ENCODE assay signal across 8 mouse cellular contexts in the genomic region with DNA sequence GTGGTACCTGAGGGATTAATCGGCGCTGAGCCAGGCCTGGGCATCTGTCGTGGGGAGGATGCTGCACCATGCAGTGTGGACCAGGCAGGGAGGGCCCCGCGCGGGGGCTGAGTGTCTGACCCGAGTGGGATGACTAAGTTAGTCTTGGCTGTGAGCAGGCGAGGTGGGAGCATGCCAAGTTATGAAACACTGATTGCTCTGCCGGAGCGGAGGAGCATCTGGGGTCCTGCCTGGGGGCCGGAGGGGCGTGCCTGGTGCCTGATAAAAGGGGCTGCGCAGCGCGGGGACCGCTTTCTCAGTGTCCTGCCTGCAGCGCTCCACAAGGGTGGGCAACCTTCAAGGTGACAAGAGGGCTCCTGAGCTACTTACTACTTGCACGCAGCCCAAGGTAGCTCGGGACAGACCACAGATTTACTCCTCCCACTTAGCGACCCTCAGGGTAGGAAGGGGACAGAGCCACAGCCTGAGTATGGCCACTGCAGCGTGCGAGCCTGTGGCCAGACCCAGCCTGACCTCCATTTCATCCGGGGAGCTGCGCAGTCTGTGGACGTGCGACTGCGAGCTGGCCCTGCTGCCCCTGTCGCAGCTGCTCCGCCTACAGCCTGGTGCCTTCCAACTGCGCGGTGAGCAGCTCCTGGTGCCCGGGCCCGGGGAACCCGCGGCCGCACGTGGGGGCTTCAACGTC. TPM values are rescaled to one million over a fixed set of nuclear protein-coding genes. Genes with fewer than 3 reads are reported as not detected.
DNase-seq lines count a peak whose midpoint lies in the region; ATAC-seq lines count a peak whose summit lies in the region.

A gene (plus strand): TSS at position 241 of the 685 bp plus-strand sequence.

- ATAC-seq in hindbrain, embryonic 13.5 days (ENCODE audit: low FRiP score): peak; percentile 75

- intact Hi-C loops in left cerebral cortex, postnatal 10 days (cut with DNase I): no loop called here

- peak within 1 kb of the TSS; percentile 31 for H3K4me3 ChIP-seq in hindbrain, embryonic 13.5 days

- peak within 1 kb of the TSS; percentile 67 for H3K9ac ChIP-seq in hindbrain, embryonic 13.5 days

- WGBS in hindbrain, embryonic 13.5 days: 3% methylated on average over 38 of the region's 38 CpGs

- peaks cover 17% of the 10 kb centered on the region for H3K27me3 ChIP-seq in hindbrain, embryonic 13.5 days

- no peaks in the 10 kb centered on the region for H3K36me3 ChIP-seq in hindbrain, embryonic 13.5 days

- H3K4me2 ChIP-seq in hindbrain, embryonic 13.5 days: peak within 1 kb of the TSS; percentile 56

- peak; percentile 18 for DNase-seq in ZHBTc4 (ENCODE audit: low read depth, low spot score)
- DNase-seq in cerebellum, postnatal 36 days: peak; percentile 72 to 74
- DNase-seq in gastrocnemius, adult 8-10 months (ENCODE audit: low spot score in 2 of 2): peak; percentile 83 to 88
- DNase-seq in left cerebral cortex, postnatal 10 days (ENCODE audit: extremely low spot score in 1 of 2, low spot score in 2 of 2): peak; percentile 27 to 79
- peak; percentile 59 to 77 for DNase-seq in lung, postnatal 4 days
- peak; percentile 56 for DNase-seq in right cerebral cortex, postnatal 25 days
- no peak for DNase-seq in spleen, postnatal 10 days (ENCODE audit: low spot score in 2 of 2)

- H3K4me1 ChIP-seq in hindbrain, embryonic 13.5 days (replicated peaks): peaks cover 17% of the 10 kb centered on the region

- peak within 1 kb of the TSS; percentile 77 for H3K27ac ChIP-seq in hindbrain, embryonic 13.5 days

- no peaks in the 10 kb centered on the region for H3K9me3 ChIP-seq in hindbrain, embryonic 13.5 days

RNA-seq across cellular contexts. Expression of the gene that starts here (rescaled TPM):
- 10 to 100 TPM in 2 of 4 experiments, 1 to 10 TPM in 2; 6.8 to 11.4 (median 9.4) TPM for total RNA-seq in gastrocnemius, adult 8-10 months (2022)
- 2.1 and 2.5 TPM in 2 replicates for polyA plus RNA-seq in hindbrain, embryonic 13.5 days (2015; fragmentation: Nextera tagmentation; extraction: Ambion mirVana)
- total RNA-seq in left cerebral cortex, postnatal 10 days (2021): 1 to 10 TPM; 2.7 to 3.5 TPM

Comparison
In these comparisons a context has a peak if more than half of its experiments do, and no peak if none do; other contexts are left out.
1. DNase-seq: peak in ZHBTc4 (single experiment), cerebellum, postnatal 36 days (2 of 2), gastrocnemius, adult 8-10 months (2 of 2), left cerebral cortex, postnatal 10 days (2 of 2), lung, postnatal 4 days (2 of 2) and right cerebral cortex, postnatal 25 days (single experiment); none in spleen, postnatal 10 days (0 of 2).